Mouse (Mus musculus): ENCODE results near the gene St5.

DNA sequence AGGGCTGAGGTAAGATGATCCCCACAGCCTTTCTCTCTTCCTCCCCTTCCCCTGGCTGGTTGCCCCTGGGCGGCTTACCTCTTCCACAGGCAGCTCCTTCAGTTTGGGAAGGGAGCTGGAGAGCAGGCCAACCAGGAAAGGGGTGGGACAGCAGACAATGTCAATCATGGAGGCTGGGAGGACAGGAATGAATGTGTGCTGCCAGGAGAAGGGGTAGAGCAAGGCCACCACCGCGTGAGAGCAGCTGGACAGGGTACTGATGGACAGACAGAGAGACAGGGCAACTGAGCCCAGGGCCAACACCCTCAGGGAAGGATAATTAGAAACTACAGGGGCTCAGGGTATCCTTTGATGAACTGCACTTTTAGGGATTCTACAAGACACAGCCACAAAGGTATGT lies 175.9 kb downstream of the St5 start:
- TF ChIP-seq TCF12 (IDR thresholded peaks at IDR 0.05; ENCODE audit: low read depth, low read length) (no peak), KAT2A (conservative IDR thresholded peaks at IDR 0.05; ENCODE audit: low read depth, low read length) (no peak), POLR2AphosphoS2 (IDR thresholded peaks at IDR 0.05; ENCODE audit: low read length) (no peak), GATA1 (IDR thresholded peaks at IDR 0.05; ENCODE audit: low read depth, low read length) (no peak), POLR2A (IDR thresholded peaks at IDR 0.05; ENCODE audit: control insufficient read depth in 1 of 2, insufficient read depth in 1 of 2, low read depth in 1 of 2, low read length in 2 of 2, poor library complexity in 1 of 2) (no peak), MXI1 (IDR thresholded peaks at IDR 0.05; ENCODE audit: low read depth, low read length) (no peak), CTCF (IDR thresholded peaks at IDR 0.05 in 2 of 3, conservative IDR thresholded peaks at IDR 0.05 in 1 of 3; ENCODE audit: control insufficient read depth in 1 of 3, insufficient read depth in 1 of 3, low read depth in 2 of 3, low read length in 3 of 3, poor library complexity in 1 of 3, severe bottlenecking in 1 of 3) (no peak), BHLHE40 (IDR thresholded peaks at IDR 0.05; ENCODE audit: borderline replicate concordance, low read depth, low read length) (no peak), EP300 (IDR thresholded peaks at IDR 0.05; ENCODE audit: low read depth in 1 of 2, low read length in 2 of 2) (no peak), JUND (IDR thresholded peaks at IDR 0.05; ENCODE audit: low read depth, low read length) (no peak), MYC (IDR thresholded peaks at IDR 0.05; ENCODE audit: low read depth, low read length) (no peak), CHD2 (IDR thresholded peaks at IDR 0.05; ENCODE audit: low read length) (no peak), CHD1 (IDR thresholded peaks at IDR 0.05; ENCODE audit: low read depth, low read length) (no peak), TBP (IDR thresholded peaks at IDR 0.05; ENCODE audit: low read depth, low read length) (no peak)
